Mouse (Mus musculus) hindbrain, embryonic 12.5 days (tissue): ENCODE measurements at regions not wholly inside any gene's neighbourhood (a gene's known extent, or its start where the extent isn't known, plus 50 kb on each side); places are given as distances from the start of the nearest gene placed in this dataset.
A peak's percentile ranks its signal among the peaks of the same experiment; 100 is the strongest.

Experiments
- ATAC-seq: fragments of 200-750 bp; cut with Nextera tagmentation; 2 replicates; pipeline ENCODE4 v1.8.0; 2017; ENCODE audit warnings: moderate TSS enrichment; ENCODE audit not compliant: low FRiP score
- H3K27ac ChIP-seq: fragments of 300-500 bp; sonication (generic); 2 replicates; pipeline ENCODE4 v1.5.1; 2016; ENCODE audit warnings: mild to moderate bottlenecking
- H3K27me3 ChIP-seq: fragments of 300-500 bp; sonication (generic); 2 replicates; pipeline ENCODE4 v1.6.1; 2016; ENCODE audit warnings: mild to moderate bottlenecking
- H3K36me3 ChIP-seq: fragments of 300-500 bp; sonication (generic); 2 replicates; pipeline ENCODE4 v1.6.1; 2016; ENCODE audit warnings: mild to moderate bottlenecking
- H3K4me1 ChIP-seq: fragments of 300-500 bp; sonication (generic); 2 replicates; pipeline ENCODE4 v1.6.1; 2016
- H3K4me2 ChIP-seq: fragments of 300-500 bp; sonication (generic); replicated peaks from 2 replicates; pipeline ENCODE4 v1.6.1; 2016; ENCODE audit warnings: mild to moderate bottlenecking
- H3K4me3 ChIP-seq: fragments of 300-500 bp; sonication (generic); 2 replicates; pipeline ENCODE4 v1.5.1; 2016; ENCODE audit warnings: mild to moderate bottlenecking
- H3K9ac ChIP-seq: fragments of 300-500 bp; sonication (generic); 2 replicates; pipeline ENCODE4 v1.6.1; 2016; ENCODE audit warnings: mild to moderate bottlenecking, moderate library complexity
- H3K9me3 ChIP-seq: fragments of 300-500 bp; sonication (generic); replicated peaks from 2 replicates; pipeline ENCODE4 v1.6.1; 2016; ENCODE audit warnings: mild to moderate bottlenecking
- WGBS: fragments of 180-500 bp; shearing (Covaris S2); methylation state at CpG from one replicate; pipeline ENCODE4 v1.1.7; 2016; 5-methylcytosine and 5-hydroxymethylcytosine counted together

GRCm38 (mm10) chr1:137474858-137475257 is 514.6 kb upstream of the Nr5a2 start:
- Histone ChIP-seq H3K4me1 (no peaks in the 10 kb centered on the region), H3K27ac (no peak overlapping the region), H3K4me2 (no peak overlapping the region), H3K4me3 (no peak overlapping the region), H3K9me3 (no peaks in the 10 kb centered on the region), H3K36me3 (no peaks in the 10 kb centered on the region), H3K27me3 (no peaks in the 10 kb centered on the region), H3K9ac (no peak overlapping the region)
- ATAC-seq = no peak
- 84% methylated on average over 4 of the region's 4 CpGs for WGBS

- no peak overlapping the region for H3K4me3 ChIP-seq
- no peaks in the 10 kb centered on the region for H3K9me3 ChIP-seq
- H3K27me3 ChIP-seq = no peaks in the 10 kb centered on the region
- no peak for ATAC-seq
- no peaks in the 10 kb centered on the region for H3K36me3 ChIP-seq
- 87% methylated on average over 4 of the region's 4 CpGs for WGBS
- no peak overlapping the region for H3K27ac ChIP-seq
- no peaks in the 10 kb centered on the region for H3K4me1 ChIP-seq
- no peak overlapping the region for H3K9ac ChIP-seq
- no peak overlapping the region for H3K4me2 ChIP-seq
Observed at GRCm38 (mm10) chr1:137473800-137474685, 513.8 kb upstream of the Nr5a2 start.

DNA sequence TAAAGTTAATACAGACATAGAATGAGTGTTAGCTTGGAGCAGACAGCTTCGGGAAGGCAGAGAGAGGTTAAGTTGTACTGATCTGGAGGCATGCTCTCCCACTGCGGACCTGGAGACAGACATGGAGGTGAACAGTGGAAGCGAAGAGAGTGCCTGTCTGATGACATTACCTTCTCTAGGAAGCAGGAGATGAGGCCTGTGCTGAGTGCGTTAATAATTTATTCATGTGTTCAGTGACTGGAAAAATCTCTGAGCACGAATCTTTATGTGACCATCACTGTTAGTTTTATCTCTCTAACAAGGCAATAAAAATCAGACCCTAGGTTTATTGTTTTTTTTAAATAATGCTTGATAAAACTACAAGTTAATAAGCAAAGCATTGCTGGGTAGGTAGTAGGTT is 504.7 kb upstream of the Nr5a2 start:
- no peaks in the 10 kb centered on the region for H3K27me3 ChIP-seq
- H3K27ac ChIP-seq = no peak overlapping the region
- no peak overlapping the region for H3K9ac ChIP-seq
- H3K9me3 ChIP-seq = no peaks in the 10 kb centered on the region
- 78% methylated on average over 5 of the region's 5 CpGs for WGBS
- H3K4me2 ChIP-seq = no peak overlapping the region
- H3K4me3 ChIP-seq = no peak overlapping the region
- no peaks in the 10 kb centered on the region for H3K36me3 ChIP-seq
- H3K4me1 ChIP-seq = no peaks in the 10 kb centered on the region
- ATAC-seq = no peak

GRCm38 (mm10) chr1:137461189-137461588 is 500.9 kb upstream of the Nr5a2 start:
- 50% methylated on average over 1 of the region's 1 CpGs for WGBS
- H3K4me3 ChIP-seq = no peak overlapping the region
- no peak overlapping the region for H3K27ac ChIP-seq
- H3K27me3 ChIP-seq = no peaks in the 10 kb centered on the region
- no peak overlapping the region for H3K9ac ChIP-seq
- H3K9me3 ChIP-seq = no peaks in the 10 kb centered on the region
- H3K4me1 ChIP-seq = no peaks in the 10 kb centered on the region
- no peak for ATAC-seq
- H3K36me3 ChIP-seq = no peaks in the 10 kb centered on the region
- H3K4me2 ChIP-seq = no peak overlapping the region

GRCm38 (mm10) chr1:137453446-137454208 is 493.4 kb upstream of the Nr5a2 start:
- Histone ChIP-seq H3K27me3 (no peaks in the 10 kb centered on the region), H3K4me3 (no peak overlapping the region), H3K9ac (no peak overlapping the region), H3K9me3 (no peaks in the 10 kb centered on the region), H3K4me1 (peaks cover 7% of the 10 kb centered on the region), H3K36me3 (no peaks in the 10 kb centered on the region), H3K4me2 (no peak overlapping the region), H3K27ac (peak overlapping the region; percentile 67; the same call in 1 of the 2 replicates)
- ATAC-seq = peak; percentile 89
- WGBS = 34% methylated on average over 7 of the region's 7 CpGs

DNA sequence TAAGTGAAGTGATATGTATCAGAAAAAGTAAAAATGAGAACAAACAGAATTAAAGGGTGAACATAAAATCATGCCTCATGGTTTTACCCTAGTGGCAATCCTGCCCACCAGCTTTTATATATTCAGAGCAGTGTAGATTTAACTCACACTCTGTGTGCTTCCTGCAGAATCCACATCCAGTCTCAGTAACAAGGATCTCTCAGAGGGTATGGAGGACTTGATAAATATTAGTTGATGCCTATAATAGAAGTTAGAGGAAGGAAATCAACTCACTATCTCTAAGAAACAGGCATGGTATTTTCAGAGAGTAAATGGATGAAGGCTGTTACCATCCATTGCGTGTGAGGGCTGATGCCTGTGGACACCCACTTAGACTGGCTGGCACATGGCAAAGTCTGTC is 492.5 kb upstream of the Nr5a2 start:
- no peak overlapping the region for H3K27ac ChIP-seq

GRCm38 (mm10) chr1:137446497-137446896 is 486.2 kb upstream of the Nr5a2 start:
- no peaks in the 10 kb centered on the region for H3K4me1 ChIP-seq
- H3K4me3 ChIP-seq = no peak overlapping the region
- 35% methylated on average over 3 of the region's 3 CpGs for WGBS
- ATAC-seq = no peak
- no peak overlapping the region for H3K9ac ChIP-seq
- no peak overlapping the region for H3K4me2 ChIP-seq
- H3K27me3 ChIP-seq = no peaks in the 10 kb centered on the region
- no peaks in the 10 kb centered on the region for H3K36me3 ChIP-seq
- H3K9me3 ChIP-seq = no peaks in the 10 kb centered on the region
- no peak overlapping the region for H3K27ac ChIP-seq

More for the DNA sequence above, 492.5 kb upstream of the Nr5a2 start:
- H3K4me3 ChIP-seq = no peak overlapping the region
- no peak for ATAC-seq
- H3K9ac ChIP-seq = no peak overlapping the region
- no peak overlapping the region for H3K4me2 ChIP-seq
- WGBS = 76% methylated on average over 1 of the region's 1 CpGs
- no peaks in the 10 kb centered on the region for H3K9me3 ChIP-seq
- H3K36me3 ChIP-seq = no peaks in the 10 kb centered on the region
- peaks cover 7% of the 10 kb centered on the region for H3K4me1 ChIP-seq
- H3K27me3 ChIP-seq = no peaks in the 10 kb centered on the region

GRCm38 (mm10) chr1:137428110-137428509 is 467.9 kb upstream of the Nr5a2 start:
- H3K36me3 ChIP-seq = no peaks in the 10 kb centered on the region
- H3K27me3 ChIP-seq = no peaks in the 10 kb centered on the region
- H3K4me2 ChIP-seq = no peak overlapping the region
- no peak overlapping the region for H3K4me3 ChIP-seq
- no peaks in the 10 kb centered on the region for H3K9me3 ChIP-seq
- 97% methylated on average over 1 of the region's 1 CpGs for WGBS
- H3K4me1 ChIP-seq = no peaks in the 10 kb centered on the region
- no peak for ATAC-seq
- no peak overlapping the region for H3K9ac ChIP-seq
- no peak overlapping the region for H3K27ac ChIP-seq

- no peak for ATAC-seq
Observed at GRCm38 (mm10) chr1:137418388-137418787, 458.1 kb upstream of the Nr5a2 start.

DNA sequence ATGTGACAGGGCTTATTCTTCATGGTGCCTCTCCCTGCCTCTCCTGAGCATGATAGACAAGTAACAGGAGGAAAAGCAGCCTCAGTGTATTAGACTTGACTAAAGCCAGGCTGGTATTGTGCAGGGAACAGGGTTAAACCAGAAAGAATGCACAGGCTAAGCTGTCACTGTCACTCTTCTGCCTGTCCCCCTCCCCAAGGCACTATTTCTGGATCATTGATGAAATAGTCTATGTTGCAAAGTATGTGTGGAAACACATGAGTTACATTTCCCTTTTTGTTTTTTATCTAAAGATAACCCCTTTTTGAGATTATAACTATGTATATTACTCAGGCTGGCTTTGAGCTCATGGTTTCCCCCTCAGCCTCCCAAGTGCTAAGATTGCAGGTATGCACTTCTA is 436.5 kb upstream of the Nr5a2 start:
- Histone ChIP-seq H3K36me3 (no peaks in the 10 kb centered on the region), H3K27me3 (no peaks in the 10 kb centered on the region), H3K9ac (no peak overlapping the region), H3K9me3 (no peaks in the 10 kb centered on the region), H3K27ac (no peak overlapping the region), H3K4me2 (no peak overlapping the region), H3K4me3 (no peak overlapping the region), H3K4me1 (no peaks in the 10 kb centered on the region)
- ATAC-seq = no peak

More at GRCm38 (mm10) chr1:137418388-137418787, 458.1 kb upstream of the Nr5a2 start:
- Histone ChIP-seq H3K9me3 (no peaks in the 10 kb centered on the region), H3K27ac (no peak overlapping the region), H3K27me3 (no peaks in the 10 kb centered on the region), H3K4me2 (no peak overlapping the region), H3K4me1 (no peaks in the 10 kb centered on the region), H3K9ac (no peak overlapping the region), H3K36me3 (no peaks in the 10 kb centered on the region), H3K4me3 (no peak overlapping the region)
- WGBS = 88% methylated on average over 3 of the region's 3 CpGs

DNA sequence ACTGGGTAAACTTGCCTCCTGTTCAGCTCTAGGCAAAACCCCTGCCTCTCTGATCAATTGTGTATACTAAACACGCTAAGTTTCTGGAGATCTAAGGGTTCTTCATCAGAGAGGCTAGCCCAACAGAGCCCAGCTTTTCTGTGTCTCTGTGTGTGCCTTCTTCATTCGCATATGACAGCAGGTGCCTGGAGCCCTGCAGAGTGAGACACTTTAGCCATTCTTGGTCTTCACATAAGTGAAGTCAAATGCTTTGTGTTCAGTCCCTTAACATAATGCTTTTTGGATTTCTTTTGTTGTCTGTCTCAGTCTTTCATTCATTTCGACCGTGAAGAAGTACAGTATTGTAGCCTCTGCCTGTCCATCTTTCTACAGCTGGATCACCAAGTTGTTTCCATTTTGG is 427.3 kb upstream of the Nr5a2 start:
- WGBS = 37% methylated on average over 4 of the region's 4 CpGs
- H3K27ac ChIP-seq = no peak overlapping the region
- no peak overlapping the region for H3K9ac ChIP-seq
- ATAC-seq = no peak
- H3K9me3 ChIP-seq = no peaks in the 10 kb centered on the region
- no peaks in the 10 kb centered on the region for H3K36me3 ChIP-seq
- no peaks in the 10 kb centered on the region for H3K4me1 ChIP-seq
- H3K27me3 ChIP-seq = no peaks in the 10 kb centered on the region
- H3K4me2 ChIP-seq = no peak overlapping the region
- H3K4me3 ChIP-seq = no peak overlapping the region

GRCm38 (mm10) chr1:137378072-137378985 is 418.1 kb upstream of the Nr5a2 start:
- no peaks in the 10 kb centered on the region for H3K27me3 ChIP-seq
- H3K36me3 ChIP-seq = no peaks in the 10 kb centered on the region
- peak; percentile 67 for ATAC-seq
- 0 out of 2 replicates have a peak overlapping the region, but pooled peaks have one; percentile 44 for H3K27ac ChIP-seq
- H3K4me3 ChIP-seq = no peak overlapping the region
- H3K4me1 ChIP-seq = peaks cover 22% of the 10 kb centered on the region
- H3K9me3 ChIP-seq = no peaks in the 10 kb centered on the region
- H3K9ac ChIP-seq = no peak overlapping the region
- peak overlapping the region; percentile 30 for H3K4me2 ChIP-seq
- 13% methylated on average over 6 of the region's 6 CpGs for WGBS
